Mouse (Mus musculus) ES-Bruce4 (cell line): ENCODE data around the gene Map3k4. TPM values are rescaled to one million over a fixed set of nuclear protein-coding genes. Genes with fewer than 3 reads are reported as not detected.

Experiments
- H3K27ac ChIP-seq: 2 replicates; pipeline ENCODE4 v1.5.1; 2012; ENCODE audit warnings: low read length, inconsistent platforms; ENCODE audit not compliant: insufficient read depth
- H3K27me3 ChIP-seq: 2 replicates; pipeline ENCODE4 v1.6.1; 2012; ENCODE audit warnings: mild to moderate bottlenecking, low read length, inconsistent platforms; ENCODE audit not compliant: control insufficient read depth, poor library complexity, insufficient read depth, severe bottlenecking
- H3K36me3 ChIP-seq: 2 replicates; pipeline ENCODE4 v1.6.1; 2012; ENCODE audit warnings: inconsistent platforms, mild to moderate bottlenecking, low read length, moderate library complexity; ENCODE audit not compliant: control insufficient read depth, poor library complexity, insufficient read depth, severe bottlenecking
- H3K4me1 ChIP-seq: one replicate; pipeline ENCODE4 v1.8.1; 2011; ENCODE audit warnings: low read length; ENCODE audit not compliant: control insufficient read depth, insufficient read depth
- H3K4me3 ChIP-seq: 2 replicates; pipeline ENCODE4 v1.5.1; 2011; ENCODE audit warnings: low read depth, mild to moderate bottlenecking, low read length
- H3K9ac ChIP-seq: 2 replicates; pipeline ENCODE4 v1.6.1; 2012; ENCODE audit warnings: low read depth, mild to moderate bottlenecking, inconsistent platforms; ENCODE audit not compliant: poor library complexity, severe bottlenecking
- H3K9me3 ChIP-seq: replicated peaks from 2 replicates; pipeline ENCODE4 v1.6.1; 2012; ENCODE audit warnings: mild to moderate bottlenecking, low read length, inconsistent platforms; ENCODE audit not compliant: control insufficient read depth, poor library complexity, insufficient read depth, severe bottlenecking
- CTCF ChIP-seq: IDR thresholded peaks from one replicate; pipeline ENCODE4 v1.8.1; 2011; ENCODE audit warnings: low read depth, low read length
- EP300 ChIP-seq: IDR thresholded peaks from 2 replicates; pipeline ENCODE4 v1.6.1; 2011; ENCODE audit warnings: low read depth, low read length; ENCODE audit not compliant: insufficient read depth
- POLR2A ChIP-seq: IDR thresholded peaks from one replicate; pipeline ENCODE4 v1.8.1; 2011; ENCODE audit warnings: low read length; ENCODE audit not compliant: insufficient read depth
- polyA plus RNA-seq: library from polyadenylated mRNA; stranded (reverse); fragments of >200 nt; gene quantifications from 2 replicates; pipeline ENCODE4 v1.2.4, GENCODE M21; 2011; ENCODE audit warnings: low read depth; ENCODE audit not compliant: missing spikeins, insufficient read depth, insufficient read length

Gene Map3k4
- polyA plus RNA-seq, 1 experiment: 44.3 TPM

GRCm38 (mm10) chr17:12279810-12280209, 38.8 kb downstream of the Map3k4 start:
- no peak overlapping the region for H3K4me3 ChIP-seq
- H3K27me3 ChIP-seq: no peaks in the 10 kb centered on the region
- no peak overlapping the region for H3K27ac ChIP-seq
- peaks cover 7% of the 10 kb centered on the region; the same call in 1 of the 2 replicates for H3K36me3 ChIP-seq
- H3K9ac ChIP-seq: no peak overlapping the region
- peaks cover 34% of the 10 kb centered on the region for H3K9me3 ChIP-seq
- TF ChIP-seq EP300: no peak
- no peak for TF ChIP-seq POLR2A
- no peak for TF ChIP-seq CTCF
- no peaks in the 10 kb centered on the region for H3K4me1 ChIP-seq

- no peak overlapping the region for H3K9ac ChIP-seq
- H3K9me3 ChIP-seq: peaks cover 28% of the 10 kb centered on the region
- no peak overlapping the region for H3K27ac ChIP-seq
- no peaks in the 10 kb centered on the region for H3K4me1 ChIP-seq
- peaks cover 7% of the 10 kb centered on the region; the same call in 1 of the 2 replicates for H3K36me3 ChIP-seq
- TF ChIP-seq POLR2A: no peak
- no peak for TF ChIP-seq CTCF
- H3K27me3 ChIP-seq: no peaks in the 10 kb centered on the region
- H3K4me3 ChIP-seq: no peak overlapping the region
These were observed 40.5 kb downstream of the Map3k4 start for GRCm38 (mm10) chr17:12278073-12278472.

- H3K4me3 ChIP-seq: no peak overlapping the region
- TF ChIP-seq EP300 (no peak), POLR2A (no peak), CTCF (no peak)
- H3K36me3 ChIP-seq: peaks cover 7% of the 10 kb centered on the region; the same call in 1 of the 2 replicates
- H3K27me3 ChIP-seq: no peaks in the 10 kb centered on the region
- peaks cover 21% of the 10 kb centered on the region for H3K9me3 ChIP-seq
- no peak overlapping the region for H3K9ac ChIP-seq
- no peak overlapping the region for H3K27ac ChIP-seq
- no peaks in the 10 kb centered on the region for H3K4me1 ChIP-seq
These were observed 41.3 kb downstream of the Map3k4 start for GRCm38 (mm10) chr17:12277297-12277696.

- H3K27ac ChIP-seq: no peak overlapping the region
- H3K4me1 ChIP-seq: no peaks in the 10 kb centered on the region
- no peak overlapping the region for H3K4me3 ChIP-seq
- no peak overlapping the region for H3K9ac ChIP-seq
- TF ChIP-seq EP300 (no peak), CTCF (no peak), POLR2A (no peak)
- H3K27me3 ChIP-seq: no peaks in the 10 kb centered on the region
- H3K36me3 ChIP-seq: peaks cover 10% of the 10 kb centered on the region
- H3K9me3 ChIP-seq: peaks cover 15% of the 10 kb centered on the region; the same call in 1 of the 2 replicates
These were observed 41.9 kb downstream of the Map3k4 start for GRCm38 (mm10) chr17:12276496-12277200.

DNA sequence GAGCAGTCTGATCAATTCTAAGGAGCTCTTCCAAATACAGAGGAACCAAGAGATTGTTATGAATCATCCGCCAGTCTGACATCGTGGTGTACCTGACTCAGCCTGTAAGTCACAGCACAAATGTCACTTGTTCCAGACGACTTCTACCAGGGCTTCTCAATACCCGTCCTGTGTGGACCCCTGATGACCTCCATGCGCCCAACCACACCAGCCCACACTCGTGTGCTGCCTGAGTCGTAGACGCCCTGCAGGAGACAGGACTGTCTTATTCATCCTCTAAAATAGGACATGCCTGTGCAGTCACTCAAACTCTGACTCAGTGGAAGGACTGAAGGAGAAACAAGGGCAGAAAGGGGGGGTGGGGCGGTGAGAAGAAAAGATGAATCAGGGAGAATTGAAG, 42.8 kb downstream of the Map3k4 start:
- Histone ChIP-seq H3K4me1 (no peaks in the 10 kb centered on the region), H3K36me3 (peaks cover 16% of the 10 kb centered on the region), H3K9ac (no peak overlapping the region), H3K27me3 (no peaks in the 10 kb centered on the region), H3K9me3 (peaks cover 8% of the 10 kb centered on the region; the same call in 1 of the 2 replicates), H3K4me3 (no peak overlapping the region), H3K27ac (no peak overlapping the region)
- no peak for TF ChIP-seq POLR2A
- TF ChIP-seq CTCF: no peak
- no peak for TF ChIP-seq EP300

GRCm38 (mm10) chr17:12273032-12273431, 45.6 kb downstream of the Map3k4 start:
- H3K9ac ChIP-seq: no peak overlapping the region
- H3K9me3 ChIP-seq: no peaks in the 10 kb centered on the region
- no peaks in the 10 kb centered on the region for H3K4me1 ChIP-seq
- H3K36me3 ChIP-seq: peaks cover 22% of the 10 kb centered on the region
- no peaks in the 10 kb centered on the region for H3K27me3 ChIP-seq
- no peak overlapping the region for H3K4me3 ChIP-seq
- TF ChIP-seq CTCF (no peak), POLR2A (no peak), EP300 (no peak)
- no peak overlapping the region for H3K27ac ChIP-seq
